Mouse (Mus musculus): ENCODE data around the gene Bsn. TPM values are rescaled to one million over a fixed set of nuclear protein-coding genes. Genes with fewer than 3 reads are reported as not detected.

Bsn gene
- polyA plus RNA-seq, 1 experiment from 2014 or later = 0.36 TPM

GRCm38 (mm10) chr9:108172777-108173350, 17.3 kb downstream of the Bsn start:
- WGBS = 71% methylated on average over 5 of the region's 5 CpGs
- no peak overlapping the region for H3K4me3 ChIP-seq
- no peak overlapping the region for H3K4me2 ChIP-seq
- no peak overlapping the region for H3K9ac ChIP-seq
- no peaks in the 10 kb centered on the region for H3K9me3 ChIP-seq
- H3K27me3 ChIP-seq (replicated peaks) = no peaks in the 10 kb centered on the region
- no peak for ATAC-seq (ENCODE audit: extremely low read depth, insufficient number of reproducible peaks, low FRiP score, low TSS enrichment)
- H3K36me3 ChIP-seq = no peaks in the 10 kb centered on the region
- H3K27ac ChIP-seq (replicated peaks) = no peak overlapping the region
- no peaks in the 10 kb centered on the region for H3K4me1 ChIP-seq

- no peak for ATAC-seq (ENCODE audit: extremely low read depth, insufficient number of reproducible peaks, low FRiP score, low TSS enrichment)
- Histone ChIP-seq H3K27ac (replicated peaks) (no peak overlapping the region), H3K9ac (no peak overlapping the region), H3K4me2 (no peak overlapping the region), H3K4me1 (no peaks in the 10 kb centered on the region), H3K27me3 (replicated peaks) (no peaks in the 10 kb centered on the region), H3K36me3 (no peaks in the 10 kb centered on the region), H3K9me3 (no peaks in the 10 kb centered on the region), H3K4me3 (no peak overlapping the region)
- 77% methylated on average over 10 of the region's 10 CpGs for WGBS
These were observed 20.4 kb downstream of the Bsn start for GRCm38 (mm10) chr9:108169751-108170150.

GRCm38 (mm10) chr9:108165143-108165542, 25.0 kb downstream of the Bsn start:
- WGBS = 18% methylated on average over 8 of the region's 8 CpGs
- no peaks in the 10 kb centered on the region for H3K4me1 ChIP-seq
- H3K9ac ChIP-seq = no peak overlapping the region
- no peaks in the 10 kb centered on the region for H3K9me3 ChIP-seq
- H3K27me3 ChIP-seq (replicated peaks) = peaks cover 4% of the 10 kb centered on the region; the same call in 1 of the 2 replicates
- H3K27ac ChIP-seq (replicated peaks) = no peak overlapping the region
- no peak for ATAC-seq (ENCODE audit: extremely low read depth, insufficient number of reproducible peaks, low FRiP score, low TSS enrichment)
- H3K4me3 ChIP-seq = no peak overlapping the region
- no peak overlapping the region for H3K4me2 ChIP-seq
- H3K36me3 ChIP-seq = no peaks in the 10 kb centered on the region

DNA sequence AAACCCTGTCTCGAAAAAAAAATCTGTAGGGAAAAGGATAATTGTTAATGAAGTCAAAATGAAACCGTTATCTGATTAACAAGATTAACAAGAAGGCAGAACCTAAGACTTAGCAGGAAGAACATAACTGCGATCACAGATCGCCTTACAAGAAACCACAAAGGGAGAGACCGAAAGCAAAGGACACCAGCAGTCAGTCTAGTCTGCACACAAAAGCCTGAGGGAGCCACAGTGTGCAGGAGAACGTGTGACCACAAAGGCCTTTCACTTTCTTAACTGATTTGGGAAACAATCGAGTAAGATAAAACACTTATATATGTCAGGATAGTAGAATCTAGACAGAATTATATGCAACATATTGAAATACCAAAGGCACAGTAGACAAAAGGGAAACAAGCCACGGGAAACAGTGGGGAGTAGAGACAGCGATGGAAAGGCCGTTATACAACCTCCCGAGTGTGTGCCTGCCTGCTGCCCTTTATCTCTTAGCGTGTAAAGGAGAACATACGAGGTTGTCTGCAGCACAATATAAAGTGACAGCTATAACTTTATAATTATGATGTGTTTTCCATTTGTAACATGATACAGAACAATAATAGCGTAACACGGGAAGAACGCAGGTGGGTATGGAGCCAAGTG, 26.4 kb downstream of the Bsn start:
- no peaks in the 10 kb centered on the region for H3K9me3 ChIP-seq
- ATAC-seq (ENCODE audit: extremely low read depth, insufficient number of reproducible peaks, low FRiP score, low TSS enrichment) = no peak
- no peak overlapping the region for H3K4me2 ChIP-seq
- no peak overlapping the region for H3K4me3 ChIP-seq
- no peaks in the 10 kb centered on the region for H3K36me3 ChIP-seq
- no peaks in the 10 kb centered on the region for H3K4me1 ChIP-seq
- WGBS = 80% methylated on average over 16 of the region's 16 CpGs
- H3K9ac ChIP-seq = no peak overlapping the region
- peaks cover 17% of the 10 kb centered on the region for H3K27me3 ChIP-seq (replicated peaks)
- no peak overlapping the region for H3K27ac ChIP-seq (replicated peaks)

- WGBS = 36% methylated on average over 7 of the region's 7 CpGs
- Histone ChIP-seq H3K36me3 (no peaks in the 10 kb centered on the region), H3K9ac (no peak overlapping the region), H3K27ac (replicated peaks) (no peak overlapping the region), H3K4me2 (no peak overlapping the region), H3K27me3 (replicated peaks) (peaks cover 17% of the 10 kb centered on the region), H3K9me3 (no peaks in the 10 kb centered on the region), H3K4me1 (no peaks in the 10 kb centered on the region), H3K4me3 (no peak overlapping the region)
- ATAC-seq (ENCODE audit: extremely low read depth, insufficient number of reproducible peaks, low FRiP score, low TSS enrichment) = no peak
These were observed 32.3 kb downstream of the Bsn start for GRCm38 (mm10) chr9:108157891-108158290.

DNA sequence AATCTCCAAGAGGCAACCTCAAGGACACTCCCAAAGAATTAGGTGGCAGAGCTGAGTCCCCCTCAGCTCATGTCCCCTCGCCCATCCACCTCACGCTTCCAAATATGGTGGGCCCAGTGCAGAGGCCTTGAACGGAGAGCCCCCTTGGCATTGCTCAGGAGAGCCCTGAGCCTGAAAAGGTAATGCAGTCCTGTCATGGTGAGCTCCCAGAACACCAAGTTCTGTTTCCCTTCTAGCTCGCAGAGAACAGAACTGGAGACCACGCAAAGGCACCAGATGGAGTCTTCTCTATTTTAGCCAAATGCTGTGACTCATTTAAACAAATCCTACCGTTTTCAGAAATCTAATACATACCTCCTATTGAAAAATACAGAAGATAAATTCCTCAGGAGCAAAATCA, 32.7 kb downstream of the Bsn start:
- Histone ChIP-seq H3K9me3 (no peaks in the 10 kb centered on the region), H3K27ac (replicated peaks) (no peak overlapping the region), H3K36me3 (no peaks in the 10 kb centered on the region), H3K4me3 (no peak overlapping the region), H3K9ac (no peak overlapping the region), H3K27me3 (replicated peaks) (peaks cover 17% of the 10 kb centered on the region), H3K4me2 (no peak overlapping the region), H3K4me1 (no peaks in the 10 kb centered on the region)
- ATAC-seq (ENCODE audit: extremely low read depth, insufficient number of reproducible peaks, low FRiP score, low TSS enrichment) = no peak
- 77% methylated on average over 6 of the region's 6 CpGs for WGBS

DNA sequence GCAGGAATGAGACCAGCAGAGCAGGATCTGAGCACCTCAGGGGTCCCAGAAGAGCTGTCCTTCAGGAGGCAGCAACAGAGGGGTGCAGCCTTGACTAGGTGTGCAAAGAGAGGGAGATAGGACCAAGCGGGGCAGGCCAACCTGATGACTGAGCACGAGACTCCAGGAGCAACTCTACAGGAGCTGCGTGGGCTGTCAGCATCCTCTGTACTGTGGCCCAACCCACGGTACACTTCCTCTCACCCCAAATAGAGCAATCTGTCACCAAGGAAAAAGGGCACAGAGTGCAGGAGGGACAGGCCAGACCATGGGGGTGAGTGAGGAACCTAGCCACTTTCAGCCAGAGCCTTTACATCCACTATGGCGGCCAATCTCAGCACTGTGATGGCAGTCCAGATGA, 33.4 kb downstream of the Bsn start:
- no peaks in the 10 kb centered on the region for H3K4me1 ChIP-seq
- peaks cover 17% of the 10 kb centered on the region for H3K27me3 ChIP-seq (replicated peaks)
- H3K9me3 ChIP-seq = no peaks in the 10 kb centered on the region
- no peak overlapping the region for H3K4me2 ChIP-seq
- 82% methylated on average over 5 of the region's 5 CpGs for WGBS
- H3K27ac ChIP-seq (replicated peaks) = no peak overlapping the region
- no peak for ATAC-seq (ENCODE audit: extremely low read depth, insufficient number of reproducible peaks, low FRiP score, low TSS enrichment)
- no peaks in the 10 kb centered on the region for H3K36me3 ChIP-seq
- no peak overlapping the region for H3K4me3 ChIP-seq
- H3K9ac ChIP-seq = no peak overlapping the region

- no peak for ATAC-seq (ENCODE audit: extremely low read depth, insufficient number of reproducible peaks, low FRiP score, low TSS enrichment)
- H3K4me1 ChIP-seq = no peaks in the 10 kb centered on the region
- H3K27ac ChIP-seq (replicated peaks) = no peak overlapping the region
- no peaks in the 10 kb centered on the region for H3K9me3 ChIP-seq
- H3K4me2 ChIP-seq = no peak overlapping the region
- no peaks in the 10 kb centered on the region for H3K36me3 ChIP-seq
- H3K27me3 ChIP-seq (replicated peaks) = peaks cover 10% of the 10 kb centered on the region
- H3K4me3 ChIP-seq = no peak overlapping the region
- WGBS = 82% methylated on average over 12 of the region's 12 CpGs
- no peak overlapping the region for H3K9ac ChIP-seq
These were observed 35.4 kb downstream of the Bsn start for GRCm38 (mm10) chr9:108154814-108155213.

GRCm38 (mm10) chr9:108153516-108154448, 36.4 kb downstream of the Bsn start:
- Histone ChIP-seq H3K4me2 (no peak overlapping the region), H3K4me1 (no peaks in the 10 kb centered on the region), H3K9ac (no peak overlapping the region), H3K4me3 (no peak overlapping the region), H3K27me3 (replicated peaks) (no peaks in the 10 kb centered on the region), H3K36me3 (no peaks in the 10 kb centered on the region), H3K27ac (replicated peaks) (no peak overlapping the region), H3K9me3 (no peaks in the 10 kb centered on the region)
- no peak for ATAC-seq (ENCODE audit: extremely low read depth, insufficient number of reproducible peaks, low FRiP score, low TSS enrichment)
- WGBS = 73% methylated on average over 12 of the region's 12 CpGs

DNA sequence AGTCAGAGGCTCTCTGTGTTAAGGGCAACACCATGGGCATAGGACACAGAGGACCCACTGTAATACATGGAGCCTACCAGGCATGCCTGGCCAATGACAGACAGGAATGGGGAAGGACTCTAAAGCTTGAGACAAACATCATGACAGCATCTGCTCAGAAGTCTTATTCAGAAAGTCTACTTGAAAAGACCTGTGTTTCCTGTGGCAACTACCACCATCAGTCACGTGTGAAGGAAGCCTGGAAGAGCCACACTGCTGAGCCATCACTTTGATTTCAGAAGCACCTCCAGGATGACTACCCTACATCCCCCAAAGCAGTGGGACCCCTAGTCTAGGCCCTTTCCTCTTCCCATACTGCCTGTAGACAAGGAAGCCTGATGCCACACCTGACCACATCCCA, 39.7 kb downstream of the Bsn start:
- 53% methylated on average over 1 of the region's 1 CpGs for WGBS
- Histone ChIP-seq H3K4me2 (no peak overlapping the region), H3K4me1 (no peaks in the 10 kb centered on the region; the same call in 1 of the 2 replicates), H3K4me3 (no peak overlapping the region), H3K27ac (replicated peaks) (no peak overlapping the region), H3K9ac (no peak overlapping the region), H3K36me3 (no peaks in the 10 kb centered on the region), H3K9me3 (no peaks in the 10 kb centered on the region), H3K27me3 (replicated peaks) (no peaks in the 10 kb centered on the region)
- no peak for ATAC-seq (ENCODE audit: extremely low read depth, insufficient number of reproducible peaks, low FRiP score, low TSS enrichment)

GRCm38 (mm10) chr9:108149817-108150216, 40.4 kb downstream of the Bsn start:
- Histone ChIP-seq H3K27ac (replicated peaks) (no peak overlapping the region), H3K9ac (no peak overlapping the region), H3K4me2 (no peak overlapping the region), H3K4me1 (no peaks in the 10 kb centered on the region; the same call in 1 of the 2 replicates), H3K36me3 (no peaks in the 10 kb centered on the region), H3K4me3 (no peak overlapping the region), H3K27me3 (replicated peaks) (no peaks in the 10 kb centered on the region), H3K9me3 (no peaks in the 10 kb centered on the region)
- no peak for ATAC-seq (ENCODE audit: extremely low read depth, insufficient number of reproducible peaks, low FRiP score, low TSS enrichment)
- WGBS = 37% methylated on average over 4 of the region's 4 CpGs

Measured in heart, embryonic 13.5 days (tissue).